ENCODE assay signal across 8 mouse cellular contexts in the genomic region with DNA sequence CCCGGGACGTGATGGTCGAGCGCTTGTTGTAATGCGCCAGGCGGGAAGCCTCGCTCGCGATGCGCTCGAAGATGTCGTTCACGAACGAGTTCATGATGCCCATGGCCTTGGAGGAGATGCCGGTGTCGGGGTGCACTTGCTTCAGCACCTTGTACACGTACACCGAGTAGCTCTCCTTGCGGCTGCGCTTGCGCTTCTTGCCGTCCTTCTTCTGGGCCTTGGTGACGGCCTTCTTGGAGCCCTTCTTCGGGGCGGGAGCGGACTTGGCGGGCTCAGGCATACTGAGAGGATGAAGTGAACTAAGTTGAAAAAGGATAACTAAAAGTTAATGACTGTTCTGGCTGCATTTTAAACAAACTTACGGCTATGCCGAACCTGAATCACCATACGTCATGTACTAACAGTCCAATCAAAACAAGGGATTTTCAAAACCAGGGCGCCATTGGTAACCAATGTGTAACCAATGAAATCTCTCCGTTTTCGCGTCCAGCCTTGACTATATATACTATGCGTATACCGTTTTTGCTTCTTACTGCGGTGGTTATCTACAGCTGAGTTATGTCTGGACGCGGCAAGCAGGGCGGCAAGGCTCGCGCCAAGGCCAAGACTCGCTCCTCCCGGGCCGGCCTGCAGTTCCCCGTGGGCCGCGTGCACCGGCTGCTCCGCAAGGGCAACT. TPM values are rescaled to one million over a fixed set of nuclear protein-coding genes. Genes with fewer than 3 reads are reported as not detected.
DNase-seq lines count a peak whose midpoint lies in the region; ATAC-seq lines count a peak whose summit lies in the region.
"Not testable (repeated sequence)": the region's sequence is repeated elsewhere in the genome, so short reads cannot be mapped to it uniquely, and the experiment has no call there.

A gene (minus strand): TSS at position 280 of the 676 bp plus-strand sequence.
A gene (plus strand): TSS at position 559 of the 676 bp plus-strand sequence.

- intact Hi-C loops in left cerebral cortex, postnatal 10 days (cut with DNase I): loop anchor here (2.0 to 10.0 kb wide), 3 partner anchors 19 to 1719 kb away; a partner anchor contains a TSS

- peaks cover 22% of the 10 kb centered on the region for H3K4me1 ChIP-seq in intestine, embryonic 14.5 days (replicated peaks; ENCODE audit: control insufficient read depth, insufficient read depth, low read length)

- peak within 1 kb of the TSS; percentile 91 for H3K4me2 ChIP-seq in intestine, embryonic 14.5 days (ENCODE audit: low read length)

- H3K27ac ChIP-seq in intestine, embryonic 14.5 days (ENCODE audit: low read depth): peak within 1 kb of the TSS; percentile 98

- peak within 1 kb of the TSS; percentile 50 for H3K4me3 ChIP-seq in intestine, embryonic 14.5 days (ENCODE audit: low read depth, low read length)

- DNase-seq in adrenal gland, adult 2 months: peak; percentile 88
- peak; percentile 88 for DNase-seq in embryo, embryonic 11.5 days (ENCODE audit: low read depth, low spot score)
- peak; percentile 60 for DNase-seq in gastrocnemius, postnatal 25 days
- peak; percentile 83 for DNase-seq in intestine, embryonic 14.5 days (ENCODE audit: low spot score)
- peak; percentile 78 to 96 for DNase-seq in left cerebral cortex, postnatal 10 days (ENCODE audit: extremely low spot score in 1 of 2, low spot score in 2 of 2)
- peak; percentile 90 to 95 for DNase-seq in right cerebral cortex, postnatal 10 days (ENCODE audit: low spot score in 2 of 2)
- DNase-seq in urinary bladder, postnatal 25 days (ENCODE audit: low spot score): peak; percentile 46

- not testable (repeated sequence) for H3K27me3 ChIP-seq in intestine, embryonic 14.5 days (replicated peaks; ENCODE audit: control insufficient read depth, insufficient read depth, low read length)

- H3K36me3 ChIP-seq in intestine, embryonic 14.5 days (ENCODE audit: control insufficient read depth, insufficient read depth, low read length): not testable (repeated sequence)

- under 1% methylated on average over 28 of the region's 50 CpGs for WGBS in intestine, embryonic 14.5 days

- peak; percentile 89 for ATAC-seq in intestine, embryonic 14.5 days (replicated peaks; ENCODE audit: low FRiP score, low TSS enrichment, low read depth)
- ATAC-seq in megakaryocyte progenitor cell, adult 5-6 weeks (replicated peaks; ENCODE audit: poor library complexity): peak; percentile 75

- peak within 1 kb of the TSS; percentile 91 for H3K9ac ChIP-seq in intestine, embryonic 14.5 days (ENCODE audit: low read length)

- not testable (repeated sequence) for H3K9me3 ChIP-seq in intestine, embryonic 14.5 days (ENCODE audit: control insufficient read depth, low read length)

RNA-seq across cellular contexts. Expression of the first gene that starts in this region (rescaled TPM):
- 10 to 100 TPM; 24.1 to 36.9 TPM for total RNA-seq in adrenal gland, adult 2 months (2021)
- polyA plus RNA-seq in adrenal gland, adult 2 months (2012; rRNA removed): 0.49 and 1.3 TPM in 2 replicates
- total RNA-seq in gastrocnemius, postnatal 25 days (2021): 10 to 100 TPM; 15.1 to 26.3 TPM
- 3.5 and 4.9 TPM in 2 replicates for polyA plus RNA-seq in intestine, embryonic 14.5 days (2014; fragmentation: Nextera tagmentation; extraction: Ambion mirVana)
- total RNA-seq in left cerebral cortex, postnatal 10 days (2021): 10 to 100 TPM; 41.4 to 52.8 TPM
- 264 and 265 TPM in 2 replicates for total RNA-seq in megakaryocyte progenitor cell, adult 5-6 weeks (2015)
- 396 and 423 TPM in 2 replicates for total RNA-seq in megakaryocyte progenitor cell, adult 5-6 weeks (2017)

RNA-seq across cellular contexts. Expression of the second gene that starts in this region (rescaled TPM):
- 10 to 100 TPM; 28.5 to 38.1 TPM for total RNA-seq in adrenal gland, adult 2 months (2021)
- 5.7 and 9.3 TPM in 2 replicates for polyA plus RNA-seq in adrenal gland, adult 2 months (2012; rRNA removed)
- total RNA-seq in gastrocnemius, postnatal 25 days (2021): 10 to 100 TPM in 1 of 2 experiments, 1 to 10 TPM in 1; 4.4 to 21.0 TPM
- polyA plus RNA-seq in intestine, embryonic 14.5 days (2014; fragmentation: Nextera tagmentation; extraction: Ambion mirVana): 26.2 and 47.7 TPM in 2 replicates
- total RNA-seq in left cerebral cortex, postnatal 10 days (2021): 10 to 100 TPM; 68.4 to 76.2 TPM
- 2.0 and 5.0 TPM in 2 replicates for total RNA-seq in megakaryocyte progenitor cell, adult 5-6 weeks (2015)
- 2,894 and 3,659 TPM in 2 replicates for total RNA-seq in megakaryocyte progenitor cell, adult 5-6 weeks (2017)

Comparison
In these comparisons a context has a peak if more than half of its experiments do, and no peak if none do; other contexts are left out.
1. Peak in every context shown above with its lines: DNase-seq, ATAC-seq, H3K4me3 ChIP-seq and H3K27ac ChIP-seq.
2. RNA of the first gene that starts in this region (total RNA-seq): 264 to 423 TPM in megakaryocyte progenitor cell, adult 5-6 weeks; 41.4 to 52.8 TPM in left cerebral cortex, postnatal 10 days, 24.1 to 36.9 TPM in adrenal gland, adult 2 months and 15.1 to 26.3 TPM in gastrocnemius, postnatal 25 days; every median in the first group is over 4 times any median in the second.